Mouse (Mus musculus) MEL (cell line): Measurements from ENCODE around the gene Gna11. TPM values are rescaled to one million over a fixed set of nuclear protein-coding genes. Genes with fewer than 3 reads are reported as not detected.

Experiments used
- DNase-seq: peaks from one replicate; pipeline ENCODE4 v3.0.0; 2011; ENCODE audit warnings: low read depth, low spot score
- H3K27ac ChIP-seq: 2 replicates; pipeline ENCODE4 v1.5.1; 2012; ENCODE audit warnings: low read depth, mild to moderate bottlenecking, control low read depth, low read length, moderate library complexity; ENCODE audit not compliant: control insufficient read depth
- H3K27me3 ChIP-seq, 2 experiments: fragments of 150-350 bp in 1 of 2; sonication (generic) in 1 of 2; 2 replicates each; pipeline ENCODE4 v1.6.1; 2012; ENCODE audit warnings: low read length in 2 of 2, mild to moderate bottlenecking in 2 of 2, improper control_type of control experiment in 1 of 2, moderate library complexity in 1 of 2; ENCODE audit not compliant: insufficient read depth in 2 of 2, control insufficient read depth in 1 of 2
- H3K36me3 ChIP-seq, 2 experiments: 2 replicates each; pipeline ENCODE4 v1.6.1; 2012 to 2014; ENCODE audit warnings: low read length in 2 of 2, improper control_type of control experiment in 1 of 2, inconsistent platforms in 1 of 2, mild to moderate bottlenecking in 1 of 2; ENCODE audit not compliant: insufficient read depth in 2 of 2, control insufficient read depth in 1 of 2
- H3K4me1 ChIP-seq, 2 experiments: fragments of 150-350 bp in 1 of 2; sonication (generic) in 1 of 2; 2 replicates each; pipeline ENCODE4 v1.6.1; 2012; ENCODE audit warnings: low read length in 2 of 2, improper control_type of control experiment in 1 of 2, mild to moderate bottlenecking in 1 of 2; ENCODE audit not compliant: insufficient read depth in 2 of 2, control insufficient read depth in 1 of 2
- H3K4me3 ChIP-seq, 2 experiments: fragments of 150-350 bp in 1 of 2; sonication (generic) in 1 of 2; 2 replicates each; pipeline ENCODE4 v1.5.1; 2012; ENCODE audit warnings: low read depth in 2 of 2, low read length in 2 of 2, mild to moderate bottlenecking in 2 of 2, moderate library complexity in 2 of 2, control low read depth in 1 of 2, improper control_type of control experiment in 1 of 2; ENCODE audit not compliant: control insufficient read depth in 1 of 2, insufficient read depth in 1 of 2
- H3K79me2 ChIP-seq: 2 replicates; pipeline ENCODE4 v1.6.1; 2012; ENCODE audit warnings: mild to moderate bottlenecking, low read length, moderate library complexity; ENCODE audit not compliant: control insufficient read depth, poor library complexity, insufficient read depth
- H3K9ac ChIP-seq: 2 replicates; pipeline ENCODE4 v1.6.1; 2012; ENCODE audit warnings: low read depth, mild to moderate bottlenecking, control low read depth, low read length, moderate library complexity; ENCODE audit not compliant: control insufficient read depth, poor library complexity, severe bottlenecking
- H3K9me3 ChIP-seq: fragments of 150-350 bp; sonication (generic); replicated peaks from 2 replicates; pipeline ENCODE4 v1.6.1; 2012; ENCODE audit warnings: mild to moderate bottlenecking, low read length, improper control_type of control experiment, moderate library complexity; ENCODE audit not compliant: insufficient read depth
- CTCF ChIP-seq, 3 experiments: IDR thresholded peaks in 2 of 3; conservative IDR thresholded peaks in 1 of 3; 2 replicates each; pipeline ENCODE4 v1.5.1; 2011 to 2012; ENCODE audit warnings: low read length in 3 of 3, low read depth in 2 of 3, mild to moderate bottlenecking in 2 of 3, improper control_type of control experiment in 1 of 3, inconsistent platforms in 1 of 3, mixed read lengths in 1 of 3, moderate library complexity in 1 of 3; ENCODE audit not compliant: control insufficient read depth in 1 of 3, insufficient read depth in 1 of 3, poor library complexity in 1 of 3, severe bottlenecking in 1 of 3
- ELF1 ChIP-seq: IDR thresholded peaks from 2 replicates; pipeline ENCODE4 v1.6.1; 2014; ENCODE audit warnings: low read depth, mild to moderate bottlenecking, inconsistent platforms, low read length, improper control_type of control experiment, moderate library complexity
- EP300 ChIP-seq, 2 experiments: IDR thresholded peaks; 2 replicates each; pipeline ENCODE4 v1.6.1; 2011; ENCODE audit warnings: improper control_type of control experiment in 2 of 2, low read length in 2 of 2, low read depth in 1 of 2, mild to moderate bottlenecking in 1 of 2
- GABPA ChIP-seq: IDR thresholded peaks from 2 replicates; pipeline ENCODE4 v1.6.1; 2012; ENCODE audit warnings: low read depth, mild to moderate bottlenecking, inconsistent platforms, low read length, improper control_type of control experiment, moderate library complexity
- HCFC1 ChIP-seq: IDR thresholded peaks from 2 replicates; pipeline ENCODE4 v1.6.1; 2012; ENCODE audit warnings: low read depth, mild to moderate bottlenecking, inconsistent platforms, low read length, improper control_type of control experiment, moderate library complexity
- JUND ChIP-seq: IDR thresholded peaks from 2 replicates; pipeline ENCODE4 v1.6.1; 2011; ENCODE audit warnings: low read depth, mild to moderate bottlenecking, improper control_type of control experiment, low read length
- KAT2A ChIP-seq: conservative IDR thresholded peaks from 2 replicates; pipeline ENCODE4 v1.6.1; 2012; ENCODE audit warnings: low read depth, low read length, improper control_type of control experiment, inconsistent platforms
- MAFK ChIP-seq: IDR thresholded peaks from 2 replicates; pipeline ENCODE4 v1.6.1; 2011; ENCODE audit warnings: low read depth, mild to moderate bottlenecking, low read length, improper control_type of control experiment, borderline replicate concordance
- MAX ChIP-seq: IDR thresholded peaks from 2 replicates; pipeline ENCODE4 v1.6.1; 2011; ENCODE audit warnings: low read length, improper control_type of control experiment
- MAZ ChIP-seq: IDR thresholded peaks from 2 replicates; pipeline ENCODE4 v1.6.1; 2012; ENCODE audit warnings: low read depth, mild to moderate bottlenecking, inconsistent platforms, low read length, improper control_type of control experiment
- MEF2A ChIP-seq: IDR thresholded peaks from 2 replicates; pipeline ENCODE4 v1.6.1; 2014; ENCODE audit warnings: low read depth, mild to moderate bottlenecking, inconsistent platforms, low read length, improper control_type of control experiment; ENCODE audit not compliant: poor library complexity, insufficient replicate concordance, severe bottlenecking; ENCODE audit errors: extremely low read depth
- MXI1 ChIP-seq: IDR thresholded peaks from 2 replicates; pipeline ENCODE4 v1.6.1; 2011; ENCODE audit warnings: mild to moderate bottlenecking, low read depth, low read length, improper control_type of control experiment
- MYB ChIP-seq: IDR thresholded peaks from 2 replicates; pipeline ENCODE4 v1.6.1; 2011; ENCODE audit warnings: mild to moderate bottlenecking, low read depth, low read length, improper control_type of control experiment
- NELFE ChIP-seq: IDR thresholded peaks from 2 replicates; pipeline ENCODE4 v1.6.1; 2011; ENCODE audit warnings: low read depth, low read length, improper control_type of control experiment
- POLR2AphosphoS2 ChIP-seq: IDR thresholded peaks from 2 replicates; pipeline ENCODE4 v1.6.1; 2011; ENCODE audit warnings: low read length, improper control_type of control experiment
- RCOR1 ChIP-seq: IDR thresholded peaks from 2 replicates; pipeline ENCODE4 v1.6.1; 2012; ENCODE audit warnings: low read depth, mild to moderate bottlenecking, inconsistent platforms, low read length, improper control_type of control experiment
- SMC3 ChIP-seq: IDR thresholded peaks from 2 replicates; pipeline ENCODE4 v1.6.1; 2011; ENCODE audit warnings: low read depth, low read length, improper control_type of control experiment
- TAL1 ChIP-seq: IDR thresholded peaks from 2 replicates; pipeline ENCODE4 v1.6.1; 2012; ENCODE audit warnings: mild to moderate bottlenecking, inconsistent platforms, low read length, moderate library complexity, mixed read lengths
- TBP ChIP-seq: IDR thresholded peaks from 2 replicates; pipeline ENCODE4 v1.8.0; 2011; ENCODE audit warnings: low read depth, low read length, improper control_type of control experiment
- ZC3H11A ChIP-seq: IDR thresholded peaks from 2 replicates; pipeline ENCODE4 v1.6.1; 2012; ENCODE audit warnings: low read depth, mild to moderate bottlenecking, inconsistent platforms, low read length, improper control_type of control experiment
- ZKSCAN1 ChIP-seq: IDR thresholded peaks from 2 replicates; pipeline ENCODE4 v1.6.1; 2012; ENCODE audit warnings: low read depth, mild to moderate bottlenecking, inconsistent platforms, low read length, improper control_type of control experiment, moderate library complexity
- ZMIZ1 ChIP-seq: IDR thresholded peaks from 2 replicates; pipeline ENCODE4 v1.6.1; 2012; ENCODE audit warnings: low read depth, mild to moderate bottlenecking, inconsistent platforms, low read length, improper control_type of control experiment, moderate library complexity
- ZNF384 ChIP-seq: IDR thresholded peaks from 2 replicates; pipeline ENCODE4 v1.6.1; 2012; ENCODE audit warnings: low read depth, mild to moderate bottlenecking, inconsistent platforms, low read length, improper control_type of control experiment
- polyA plus RNA-seq, 2 experiments: library from polyadenylated mRNA; stranded (reverse) in 1 of 2; unstranded in 1 of 2; fragments of >175 nt in 1 of 2; fragments of >200 nt in 1 of 2; gene quantifications; 2 replicates each; pipeline versions ENCODE4 v1.2.1 to v1.2.4; 2012; ENCODE audit warnings: low replicate concordance in 2 of 2, low read depth in 1 of 2; ENCODE audit not compliant: insufficient read length in 2 of 2, insufficient read depth in 1 of 2, missing spikeins in 1 of 2
- total RNA-seq: library from RNA; depleted of rRNA; stranded (reverse); fragments of 300-350 nt; gene quantifications from 2 replicates; pipeline ENCODE4 v1.2.3, GENCODE M21; 2012

Gna11 gene
- total and polyA plus RNA-seq, 3 experiments = 14.1 to 18.4 TPM; not detected in 1

- no peak overlapping the region for H3K4me3 ChIP-seq
- no peak overlapping the region for H3K9ac ChIP-seq
- no peak overlapping the region for H3K27ac ChIP-seq
- no peaks in the 10 kb centered on the region for H3K4me1 ChIP-seq
- H3K9me3 ChIP-seq = no peaks in the 10 kb centered on the region
- TF ChIP-seq KAT2A (no peak), ELF1 (no peak), ZNF384 (no peak), NELFE (no peak), MAZ (no peak), SMC3 (no peak), HCFC1 (no peak), MAX (no peak), MYB (no peak), RCOR1 (no peak), MAFK (no peak), ZKSCAN1 (no peak), MEF2A (no peak), ZC3H11A (no peak), JUND (no peak), TAL1 (no peak), TBP (no peak), MXI1 (no peak), GABPA (no peak)
- no peaks in the 10 kb centered on the region for H3K79me2 ChIP-seq
- H3K36me3 ChIP-seq = no peaks in the 10 kb centered on the region; a peak in 1 of 4 replicates
- no peaks in the 10 kb centered on the region for H3K27me3 ChIP-seq
- no peak for DNase-seq
These were observed 34.7 kb downstream of the Gna11 start for GRCm38 (mm10) chr10:81510246-81510810.

- Histone ChIP-seq H3K79me2 (no peaks in the 10 kb centered on the region), H3K9me3 (no peaks in the 10 kb centered on the region), H3K36me3 (no peaks in the 10 kb centered on the region; a peak in 1 of 4 replicates), H3K27ac (no peak overlapping the region), H3K9ac (no peak overlapping the region), H3K27me3 (no peaks in the 10 kb centered on the region), H3K4me3 (no peak overlapping the region), H3K4me1 (no peaks in the 10 kb centered on the region)
- no peak for DNase-seq
- TF ChIP-seq MYB (no peak), EP300 (IDR thresholded peaks at IDR 0.05; ENCODE audit: low read depth in 1 of 2, low read length in 2 of 2) (no peak), ZKSCAN1 (no peak), MAZ (no peak), JUND (no peak), ZMIZ1 (no peak), MXI1 (no peak), RCOR1 (no peak), POLR2AphosphoS2 (no peak), CTCF (IDR thresholded peaks at IDR 0.05 in 2 of 3, conservative IDR thresholded peaks at IDR 0.05 in 1 of 3; ENCODE audit: control insufficient read depth in 1 of 3, insufficient read depth in 1 of 3, low read depth in 2 of 3, low read length in 3 of 3, poor library complexity in 1 of 3, severe bottlenecking in 1 of 3) (no peak)
These were observed 37.1 kb downstream of the Gna11 start for GRCm38 (mm10) chr10:81507691-81508489.
